Mouse (Mus musculus) bone marrow macrophage, adult 2 months (primary cell): ENCODE data around the gene Tor1b.

Experiments
- CTCF ChIP-seq: IDR thresholded peaks from 2 replicates; pipeline ENCODE4 v1.5.1; 2012; ENCODE audit warnings: low read depth, mild to moderate bottlenecking, low read length, moderate library complexity
- POLR2A ChIP-seq: IDR thresholded peaks from 2 replicates; pipeline ENCODE4 v1.6.1; 2012; ENCODE audit warnings: mild to moderate bottlenecking, low read depth, low read length, borderline replicate concordance

DNA sequence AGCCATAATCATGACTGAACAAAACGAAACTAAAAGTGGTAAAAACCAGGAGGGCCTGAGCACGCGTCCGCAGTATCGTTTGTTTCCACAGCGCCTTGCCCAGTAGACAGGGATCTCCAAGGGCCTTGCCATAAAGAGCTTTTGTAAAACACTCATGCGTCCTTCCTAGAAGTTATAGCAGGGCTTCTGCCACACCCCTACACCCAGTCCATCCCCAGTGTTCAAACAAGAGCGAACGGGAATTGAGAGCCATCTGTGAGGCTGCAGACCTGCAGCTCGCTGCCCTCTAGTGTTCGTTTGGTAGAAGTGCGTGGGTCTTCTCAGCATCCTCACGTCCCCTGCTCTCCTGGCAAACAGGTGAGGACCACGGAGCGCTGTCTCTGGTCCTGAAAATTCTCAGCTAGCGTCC, 10.2 kb upstream of the Tor1b start:
- TF ChIP-seq CTCF (peak; percentile 84), POLR2A (no peak)
